Mouse (Mus musculus) C2C12 (cell line): ENCODE results near the gene Cdh16.
"Not testable (repeated sequence)": the region's sequence is repeated elsewhere in the genome, so short reads cannot be mapped to it uniquely, and the experiment has no call there.

Experiments
- CTCF ChIP-seq: IDR thresholded peaks from one replicate; pipeline ENCODE4 v1.5.1; 2011; ENCODE audit not compliant: control insufficient read depth, insufficient read depth, insufficient read length
- MYOD1 ChIP-seq: IDR thresholded peaks from one replicate; pipeline ENCODE4 v1.6.1; 2011; ENCODE audit warnings: low read depth; ENCODE audit not compliant: control insufficient read depth, insufficient read length

DNA sequence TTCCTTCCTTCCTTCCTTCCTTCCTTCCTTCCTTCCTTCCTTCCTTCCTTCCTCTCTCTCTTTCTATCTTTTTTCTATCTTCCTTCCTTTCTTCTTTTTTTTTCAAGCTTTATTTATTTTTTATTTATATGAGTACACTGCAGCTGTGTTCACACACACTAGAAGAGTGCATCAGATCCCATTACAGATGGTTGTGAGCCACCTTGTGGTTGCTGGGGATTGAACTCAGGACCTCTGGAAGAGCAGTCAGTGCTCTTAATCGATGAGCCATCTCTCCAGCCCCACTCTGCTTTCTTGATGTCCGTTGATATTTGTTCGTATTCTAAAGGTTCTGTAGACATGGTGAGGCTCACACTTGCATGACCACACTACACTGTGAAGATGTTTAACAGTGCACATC is 20.0 kb upstream of the Cdh16 start:
- TF ChIP-seq CTCF, MYOD1: not testable (repeated sequence)
